Comparison of ENCODE assay signal across 8 mouse cellular contexts in the genomic region with DNA sequence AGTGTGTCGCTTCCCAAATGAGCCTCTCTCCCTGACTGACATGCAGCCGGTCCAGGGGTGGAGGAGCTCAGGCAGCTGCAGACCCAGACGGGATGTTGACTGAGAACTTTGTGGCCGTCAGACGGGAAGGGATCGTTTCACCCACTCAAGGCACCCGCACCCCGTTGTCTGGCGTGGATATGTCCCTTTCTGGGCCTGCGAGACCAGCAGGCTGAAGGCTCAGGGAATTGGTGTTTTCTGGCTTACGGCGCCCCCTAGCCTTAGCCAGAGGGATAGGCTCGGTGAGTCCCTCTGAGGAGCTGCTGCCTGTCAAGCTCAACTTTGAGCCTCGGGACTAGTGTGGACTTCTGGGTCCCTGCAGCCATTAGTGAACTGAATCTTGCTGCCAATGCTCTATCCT. TPM values are rescaled to one million over a fixed set of nuclear protein-coding genes. Genes with fewer than 3 reads are reported as not detected.
DNase-seq lines count a peak whose midpoint lies in the region; ATAC-seq and TF ChIP-seq lines count a peak whose summit lies in the region.

No protein-coding gene starts in this region.

- no peaks in the 10 kb centered on the region for H3K9me3 ChIP-seq in hindbrain, postnatal 0 days (ENCODE audit: low read length)
- no peaks in the 10 kb centered on the region for H3K9me3 ChIP-seq in megakaryocyte, embryonic 14.5 days

- H3K4me2 ChIP-seq in hindbrain, postnatal 0 days (ENCODE audit: low read depth, low read length) = peak overlapping the region; percentile 36

- peak overlapping the region; percentile 75 for H3K27ac ChIP-seq in gastrocnemius, adult 2 months
- H3K27ac ChIP-seq in hindbrain, postnatal 0 days = no peak overlapping the region

- peak overlapping the region; percentile 4 for H3K4me3 ChIP-seq in gastrocnemius, adult 2 months
- H3K4me3 ChIP-seq in hindbrain, postnatal 0 days (ENCODE audit: low read length) = no peak overlapping the region
- peak overlapping the region; percentile 91 for H3K4me3 ChIP-seq in megakaryocyte, embryonic 14.5 days (replicated peaks)

- ATAC-seq in hindbrain, postnatal 0 days = peak; percentile 71

- H3K9ac ChIP-seq in hindbrain, postnatal 0 days (replicated peaks; ENCODE audit: low read length) = no peak overlapping the region

- intact Hi-C loops in gastrocnemius, adult 2 months (cut with DNase I) = loop anchor here (1.0 to 5.0 kb wide), 3 partner anchors 166 to 274 kb away; partner anchors contain the start of gene Fbxo7

- H3K27me3 ChIP-seq in hindbrain, postnatal 0 days (ENCODE audit: insufficient read depth, low read length) = no peaks in the 10 kb centered on the region
- H3K27me3 ChIP-seq in megakaryocyte, embryonic 14.5 days (replicated peaks) = peaks cover 32% of the 10 kb centered on the region

- TF ChIP-seq CTCF in gastrocnemius, adult 2 months (IDR thresholded peaks at IDR 0.05) = no peak; the same call in none of the 2 replicates
- peak; percentile 95 for TF ChIP-seq CTCF in hindbrain, postnatal 0 days (IDR thresholded peaks at IDR 0.05; ENCODE audit: low read depth)

- WGBS in hindbrain, postnatal 0 days = 3% methylated on average over 14 of the region's 14 CpGs

- H3K36me3 ChIP-seq in hindbrain, postnatal 0 days (ENCODE audit: insufficient read depth, low read length) = no peaks in the 10 kb centered on the region
- H3K36me3 ChIP-seq in megakaryocyte, embryonic 14.5 days (replicated peaks; ENCODE audit: low read length) = no peaks in the 10 kb centered on the region

- peak; percentile 76 for DNase-seq in adipocyte (ENCODE audit: low spot score)
- peak; percentile 64 to 73 for DNase-seq in cerebellum, postnatal 4 days (ENCODE audit: low spot score in 2 of 2)
- DNase-seq in gastrocnemius, adult 2 months = peak; percentile 85
- DNase-seq in hindbrain, postnatal 0 days (ENCODE audit: low spot score) = peak; percentile 81
- peak; percentile 38 to 55 for DNase-seq in left cerebral cortex, adult 8-10 months (ENCODE audit: low spot score in 2 of 2)
- peak; percentile 70 for DNase-seq in right cerebral cortex, postnatal 14 days
- DNase-seq in urinary bladder, postnatal 4 days (ENCODE audit: low spot score in 2 of 2) = peak; percentile 58 to 77

- peaks cover 4% of the 10 kb centered on the region; the same call in 1 of the 2 replicates for H3K4me1 ChIP-seq in hindbrain, postnatal 0 days (ENCODE audit: insufficient read depth, low read length)
- H3K4me1 ChIP-seq in megakaryocyte, embryonic 14.5 days = peaks cover 62% of the 10 kb centered on the region

RNA-seq across cellular contexts. Expression of gene Timp3, which starts 4.1 kb away (rescaled TPM):
- 10 to 100 TPM; 71.5 to 81.6 TPM for total RNA-seq in gastrocnemius, adult 2 months (2021)
- total RNA-seq in hindbrain, postnatal 0 days (2014; rRNA removed) = 141 and 162 TPM in 2 replicates
- 59.7 and 60.0 TPM in 2 replicates for polyA plus RNA-seq in hindbrain, postnatal 0 days (2015; fragmentation: Nextera tagmentation; extraction: Ambion mirVana)
- 10 to 100 TPM; 67.3 to 73.9 (median 69.9) TPM for total RNA-seq in left cerebral cortex, adult 8-10 months (2022)
- polyA plus RNA-seq in megakaryocyte, embryonic 14.5 days (2012; ENCODE audit: insufficient read depth, low replicate concordance) = 18.9 and 27.4 TPM in 2 replicates
